Mouse (Mus musculus): ENCODE data around the gene Rrp1b.
A peak's percentile ranks its signal among the peaks of the same experiment; 100 is the strongest.
"Not testable (repeated sequence)": the region's sequence is repeated elsewhere in the genome, so short reads cannot be mapped to it uniquely, and the experiment has no call there.

The Rrp1b gene

DNA sequence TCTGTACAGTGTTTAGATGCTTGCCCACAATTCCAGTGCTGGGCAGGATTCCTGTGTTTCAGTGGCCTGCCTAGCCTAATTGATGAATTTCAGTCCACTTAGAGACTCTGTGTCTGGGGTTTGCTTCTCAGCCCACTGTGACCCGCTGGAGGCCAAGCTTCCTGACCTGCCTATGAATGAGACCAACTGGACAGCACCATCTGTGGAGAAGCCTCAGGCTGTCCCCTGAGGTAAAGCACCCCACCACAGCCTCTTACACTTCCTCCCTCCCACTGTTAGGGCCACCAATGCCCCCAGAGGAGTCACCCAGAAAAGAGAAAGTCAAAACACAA lies 55.1 kb downstream of the Rrp1b start:
- no peak for DNase-seq (ENCODE audit: low read depth, low spot score)

DNA sequence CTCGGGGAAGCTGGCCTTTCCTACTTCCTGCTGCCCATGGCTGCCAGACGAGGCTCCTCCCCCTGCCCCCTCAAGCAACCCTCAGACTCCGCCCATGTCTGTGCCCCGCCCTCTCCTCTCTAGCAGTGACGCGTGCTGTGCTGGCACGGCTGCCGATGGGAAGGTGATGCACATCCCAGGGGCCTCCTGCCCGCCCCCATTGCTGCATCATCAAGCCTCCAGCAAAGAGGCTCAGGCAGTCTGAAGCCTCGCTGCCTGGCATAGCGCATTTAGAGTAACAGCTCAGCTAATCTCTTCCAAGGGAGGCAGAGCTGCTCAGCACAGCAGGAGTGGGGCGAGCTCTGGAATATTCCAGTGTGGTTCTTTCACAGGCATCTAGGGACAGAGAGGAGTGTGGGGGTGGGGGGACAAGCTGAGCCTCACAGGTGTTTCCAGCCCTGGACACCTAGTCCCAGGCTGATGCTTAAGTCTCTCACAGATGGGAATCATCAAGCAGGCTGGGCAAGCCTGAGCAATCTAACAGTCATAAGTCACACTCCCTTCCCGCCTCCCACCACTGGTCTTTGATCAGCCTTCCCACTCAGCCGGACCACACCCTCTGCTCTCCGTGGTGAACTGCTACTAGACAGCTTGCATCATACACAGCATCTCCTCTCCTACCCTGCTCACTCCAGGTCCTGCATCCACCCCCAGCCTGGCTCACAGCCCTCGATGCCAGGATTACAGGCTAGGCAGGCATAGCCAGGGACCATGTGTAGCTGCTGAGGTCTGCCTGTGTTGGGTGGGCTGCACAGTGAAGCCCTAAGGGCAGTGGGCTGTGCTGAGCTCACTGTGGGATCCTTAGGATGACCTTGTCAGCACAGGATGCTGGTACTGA lies 55.7 kb downstream of the Rrp1b start:
- DNase-seq (ENCODE audit: low read depth, low spot score) = peak; percentile 80

DNA sequence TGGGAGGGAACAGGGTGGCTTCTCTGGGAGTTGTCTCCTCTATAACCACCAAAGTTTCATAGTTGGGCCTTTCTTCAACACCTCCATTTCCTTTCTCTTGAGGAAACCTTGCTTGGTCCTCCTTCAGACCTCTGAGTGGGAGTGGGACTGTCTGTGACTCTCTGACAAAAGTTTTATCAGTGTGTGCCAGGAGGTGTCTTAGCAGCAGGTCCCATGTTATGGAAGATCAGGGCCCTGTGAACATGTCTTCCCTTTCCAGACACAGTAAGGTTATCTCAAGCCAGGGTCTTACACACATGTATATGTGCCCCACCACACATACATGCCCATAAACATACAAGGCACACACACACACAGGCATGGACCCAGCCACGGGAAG lies 56.3 kb downstream of the Rrp1b start:
- DNase-seq (ENCODE audit: low read depth, low spot score) = no peak

DNA sequence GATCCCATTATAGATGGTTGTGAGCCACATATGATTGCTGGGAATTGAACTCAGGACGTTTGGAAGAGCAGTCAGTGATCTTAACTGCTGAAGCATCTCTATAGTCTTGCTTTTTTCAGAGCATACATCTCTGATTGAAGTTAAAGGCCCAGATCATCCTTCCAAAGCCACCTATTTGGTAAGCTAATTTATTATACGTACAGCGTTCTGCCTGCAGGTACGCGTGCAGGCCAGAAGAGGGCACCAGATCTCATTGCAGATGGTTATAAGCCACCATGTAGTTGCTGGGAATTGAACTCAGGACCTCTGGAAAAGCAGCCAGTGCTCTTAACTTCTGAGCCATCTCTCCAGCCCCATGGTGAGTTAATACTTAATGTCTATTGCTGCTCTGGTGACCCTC lies 57.0 kb downstream of the Rrp1b start:
- no peak for DNase-seq (ENCODE audit: low read depth, low spot score)

DNA sequence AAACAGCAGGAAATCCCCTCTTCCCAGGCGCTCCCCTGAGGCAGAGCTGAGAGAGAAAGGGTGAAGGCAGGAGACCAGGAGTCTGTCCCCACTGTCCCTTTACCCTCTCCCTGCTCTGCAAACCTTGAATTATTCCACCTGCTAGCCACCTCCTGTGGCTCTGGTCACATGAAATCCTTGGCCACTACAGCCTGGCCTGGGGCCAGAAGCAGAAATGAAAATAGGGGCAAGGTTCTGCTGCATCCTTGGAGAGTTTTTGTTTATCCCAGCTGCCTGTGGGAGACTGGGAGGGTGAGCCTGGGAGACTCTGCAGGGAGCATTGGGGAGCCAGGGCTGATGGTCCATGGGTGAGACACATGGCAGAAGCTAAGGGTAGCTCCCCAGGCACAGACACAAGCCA lies 61.8 kb downstream of the Rrp1b start:
- no peak for DNase-seq (ENCODE audit: low read depth, low spot score)

DNA sequence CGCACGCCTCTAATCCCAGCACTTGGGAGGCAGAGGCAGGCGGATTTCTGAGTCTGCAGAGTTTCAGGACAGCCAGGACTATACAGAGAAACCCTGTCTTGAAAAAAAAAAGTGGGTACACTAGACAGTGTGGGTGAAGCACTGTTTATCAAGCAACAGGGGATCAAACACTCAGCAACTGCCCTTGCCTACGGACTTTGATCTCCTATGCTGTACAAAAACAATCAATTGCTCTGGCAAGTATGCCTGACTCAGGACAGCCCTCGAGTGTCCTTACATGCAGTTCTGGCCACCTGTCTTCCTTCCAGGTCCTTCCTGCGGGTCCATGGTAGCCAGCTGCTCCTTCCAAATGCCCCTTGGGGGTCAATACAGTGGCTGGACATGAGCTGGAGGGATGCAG lies 63.0 kb downstream of the Rrp1b start:
- DNase-seq (ENCODE audit: low read depth, low spot score) = not testable (repeated sequence)

DNA sequence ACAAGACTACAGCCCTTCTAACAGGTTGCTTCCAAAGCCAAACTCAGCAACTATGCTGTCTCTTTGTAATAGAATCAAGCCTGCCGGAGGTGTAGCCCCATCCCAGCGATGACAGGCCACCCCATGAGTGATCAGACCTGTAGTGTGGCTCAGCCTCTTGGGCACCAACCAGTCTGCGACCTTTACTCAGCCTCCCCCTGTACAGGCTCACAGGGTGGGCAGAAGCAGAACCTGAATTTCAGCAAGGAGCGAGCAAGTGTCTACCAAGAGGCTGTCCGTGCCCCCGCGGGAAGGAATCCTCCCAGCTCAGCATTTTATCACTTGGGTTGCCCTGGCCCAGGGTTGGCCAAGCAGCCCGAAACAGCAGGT lies 63.7 kb downstream of the Rrp1b start:
- DNase-seq (ENCODE audit: low read depth, low spot score) = no peak

DNA sequence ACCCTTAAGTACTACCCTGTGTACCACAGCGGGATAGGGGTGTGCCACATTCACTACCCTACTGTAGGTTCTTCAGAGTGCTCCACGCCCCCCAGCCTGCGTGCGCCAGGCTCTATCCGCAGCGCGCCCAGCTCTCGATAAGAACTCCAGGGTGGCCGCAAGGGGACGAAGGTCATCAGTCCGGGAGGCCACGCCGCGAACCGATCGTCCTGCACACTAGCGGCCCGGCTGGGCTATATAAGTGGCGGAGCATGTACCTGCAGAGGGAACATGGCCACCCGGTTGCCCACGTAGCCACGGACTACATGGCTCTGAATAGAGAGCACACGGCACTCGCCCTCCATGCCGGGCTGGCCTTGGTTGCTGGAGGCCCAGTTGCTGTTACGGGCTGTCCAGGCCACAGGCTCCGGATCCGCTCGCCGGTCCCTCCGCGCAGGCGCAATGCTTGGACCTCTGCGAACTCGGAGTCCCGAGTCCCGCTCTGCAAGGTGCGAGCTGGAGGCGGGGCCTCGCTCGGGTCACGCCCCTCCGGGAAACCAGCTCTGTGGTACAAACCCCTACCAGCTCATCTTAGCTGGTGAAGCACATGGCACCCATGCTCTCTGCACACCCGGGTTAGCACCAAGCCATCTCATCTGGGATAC lies 64.2 kb downstream of the Rrp1b start:
- DNase-seq (ENCODE audit: low read depth, low spot score) = peak; percentile 57

DNA sequence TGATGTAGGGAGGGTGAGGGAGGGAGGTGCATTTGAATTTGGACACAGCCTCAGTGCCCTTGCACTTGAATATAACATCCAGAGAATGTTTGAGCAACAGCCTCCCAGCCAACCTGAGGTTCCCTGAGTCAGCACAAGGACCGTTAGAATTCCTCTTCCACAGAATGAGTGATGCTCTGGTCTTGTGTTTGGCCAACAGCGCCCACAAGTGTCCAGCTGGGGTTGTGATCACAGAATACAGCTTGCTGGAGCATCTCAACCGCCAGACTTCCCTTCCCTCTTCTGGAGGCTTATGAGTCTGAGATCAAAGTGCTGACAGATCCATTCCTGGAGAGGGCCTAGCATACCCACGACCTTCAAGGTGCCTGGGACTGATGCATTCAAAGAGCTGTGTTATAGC lies 67.2 kb downstream of the Rrp1b start:
- no peak for DNase-seq (ENCODE audit: low read depth, low spot score)

DNA sequence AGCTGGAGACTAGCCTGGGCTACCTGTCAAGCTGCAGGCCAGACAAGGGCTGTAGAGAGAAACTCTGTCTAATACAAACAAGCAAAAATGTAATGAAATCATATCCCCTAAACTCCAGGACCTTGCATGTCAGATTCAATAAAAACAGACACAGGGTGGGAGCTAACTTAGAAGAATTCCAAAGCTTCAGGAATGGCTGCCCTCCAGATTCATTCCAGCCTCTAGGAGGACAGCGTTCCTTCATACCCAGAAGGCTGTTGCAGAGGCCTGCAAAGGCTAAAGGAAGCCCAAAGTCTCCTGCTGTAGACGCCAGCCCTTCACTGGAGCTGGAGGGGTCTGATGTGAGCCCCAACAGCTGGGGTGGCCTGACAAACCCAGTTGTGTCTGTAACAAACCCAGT lies 70.5 kb downstream of the Rrp1b start:
- no peak for DNase-seq (ENCODE audit: low read depth, low spot score)

DNA sequence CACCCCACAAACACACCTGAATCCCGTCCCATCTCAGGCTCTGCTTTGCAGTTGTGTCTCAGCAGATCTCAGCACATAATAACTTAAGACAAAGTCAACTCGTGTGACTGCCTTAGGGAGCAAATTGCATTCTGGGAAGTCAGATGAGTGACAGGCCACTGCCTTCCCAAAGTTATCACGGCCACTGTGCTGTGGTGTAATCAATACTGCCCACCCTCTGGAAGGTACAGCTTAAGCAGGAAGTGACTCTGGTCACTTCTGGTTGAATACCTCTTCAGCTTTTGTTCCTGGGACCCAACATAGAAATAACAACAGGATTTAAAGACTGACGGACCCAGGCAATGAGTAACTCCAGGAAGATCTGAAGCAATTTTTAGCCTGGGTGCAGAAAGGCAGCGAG lies 72.0 kb downstream of the Rrp1b start:
- DNase-seq (ENCODE audit: low read depth, low spot score) = no peak

DNA sequence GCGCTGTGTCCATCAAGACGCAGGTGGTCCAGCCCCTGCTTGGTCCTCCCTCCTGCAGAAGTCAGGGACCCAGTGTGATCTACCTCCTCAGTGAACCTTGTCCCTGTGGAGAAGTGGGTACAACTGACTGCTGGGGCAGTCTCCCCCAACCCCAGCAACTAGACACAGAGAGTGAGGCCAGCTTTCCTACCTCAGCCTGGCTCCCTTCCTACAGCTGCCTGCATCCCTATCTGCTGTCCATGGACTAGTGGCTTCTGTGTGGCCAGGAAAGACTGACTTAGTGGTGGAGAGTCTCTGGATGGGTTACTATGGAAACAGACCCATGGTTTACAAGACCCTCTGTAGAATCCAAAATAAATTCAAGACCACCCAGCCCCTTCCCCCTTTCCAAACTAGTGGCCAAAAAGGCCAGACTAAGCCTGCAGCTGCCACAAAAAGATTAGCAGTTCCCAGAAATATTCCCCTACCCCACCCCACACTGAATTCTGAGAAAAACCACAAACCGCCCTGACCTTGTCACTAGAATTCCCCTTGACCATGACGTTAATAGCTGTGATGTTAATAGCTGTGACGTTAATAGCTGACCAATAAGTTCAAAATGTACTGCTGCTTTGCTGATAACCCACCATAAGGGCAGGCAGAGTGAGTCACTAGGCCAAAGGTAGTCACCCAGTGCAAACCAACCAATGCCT lies 72.6 kb downstream of the Rrp1b start:
- DNase-seq (ENCODE audit: low read depth, low spot score) = not testable (repeated sequence)

DNA sequence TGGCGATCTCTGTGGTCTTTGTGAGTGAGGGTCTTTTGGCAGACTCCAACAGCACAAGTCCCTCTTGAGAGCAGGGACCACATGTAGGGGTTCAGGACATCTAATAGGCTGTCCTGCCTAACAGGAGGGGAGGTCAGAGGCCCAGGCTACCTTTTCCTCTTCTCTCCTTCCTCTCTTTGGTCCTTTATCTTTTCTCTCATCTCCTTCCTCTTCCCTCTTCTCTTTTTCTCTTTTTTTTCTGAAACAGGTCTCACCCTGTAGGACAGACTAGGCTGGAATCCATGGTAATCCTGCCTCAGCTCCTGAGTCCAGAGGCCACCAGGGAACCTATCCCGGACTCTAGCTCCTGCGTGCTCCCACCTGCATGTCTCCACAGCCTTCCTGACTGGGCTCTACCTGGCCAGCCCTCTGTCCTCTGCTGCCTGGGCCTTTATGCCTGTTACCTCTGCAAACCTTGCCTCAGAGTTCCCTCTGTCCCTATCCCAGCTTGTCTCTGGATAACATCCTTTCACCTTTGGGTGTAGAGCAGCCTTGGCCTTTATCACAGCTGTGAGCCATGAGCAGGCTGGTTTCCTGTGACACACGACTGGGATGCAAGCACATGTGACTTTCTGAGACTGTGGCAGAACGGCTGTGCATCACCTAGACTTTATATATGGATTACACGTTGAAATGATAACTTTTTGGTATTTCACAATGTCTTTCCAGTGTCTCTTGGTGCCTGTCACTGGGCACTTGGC lies 73.5 kb downstream of the Rrp1b start:
- DNase-seq (ENCODE audit: low read depth, low spot score) = no peak

DNA sequence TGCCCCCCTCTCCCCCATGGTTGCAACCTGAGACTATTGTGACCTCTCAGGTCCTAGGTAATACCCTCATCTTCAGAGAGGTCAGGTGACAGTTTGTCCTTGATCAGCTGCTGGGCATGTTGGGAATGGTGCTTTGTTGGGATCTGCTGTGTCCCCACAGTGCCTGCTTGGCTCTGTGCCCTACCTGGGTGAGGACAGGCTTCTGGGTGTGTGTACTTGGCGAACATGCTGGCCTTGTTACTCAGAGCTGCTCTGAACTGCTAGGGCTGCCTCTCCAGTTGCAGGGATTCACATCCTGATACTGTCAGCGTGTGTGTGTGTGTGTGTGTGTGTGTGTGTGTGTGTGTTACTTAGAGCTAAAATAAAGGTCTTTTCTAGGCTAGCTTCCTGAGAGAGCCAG lies 74.5 kb downstream of the Rrp1b start:
- no peak for DNase-seq (ENCODE audit: low read depth, low spot score)

DNA sequence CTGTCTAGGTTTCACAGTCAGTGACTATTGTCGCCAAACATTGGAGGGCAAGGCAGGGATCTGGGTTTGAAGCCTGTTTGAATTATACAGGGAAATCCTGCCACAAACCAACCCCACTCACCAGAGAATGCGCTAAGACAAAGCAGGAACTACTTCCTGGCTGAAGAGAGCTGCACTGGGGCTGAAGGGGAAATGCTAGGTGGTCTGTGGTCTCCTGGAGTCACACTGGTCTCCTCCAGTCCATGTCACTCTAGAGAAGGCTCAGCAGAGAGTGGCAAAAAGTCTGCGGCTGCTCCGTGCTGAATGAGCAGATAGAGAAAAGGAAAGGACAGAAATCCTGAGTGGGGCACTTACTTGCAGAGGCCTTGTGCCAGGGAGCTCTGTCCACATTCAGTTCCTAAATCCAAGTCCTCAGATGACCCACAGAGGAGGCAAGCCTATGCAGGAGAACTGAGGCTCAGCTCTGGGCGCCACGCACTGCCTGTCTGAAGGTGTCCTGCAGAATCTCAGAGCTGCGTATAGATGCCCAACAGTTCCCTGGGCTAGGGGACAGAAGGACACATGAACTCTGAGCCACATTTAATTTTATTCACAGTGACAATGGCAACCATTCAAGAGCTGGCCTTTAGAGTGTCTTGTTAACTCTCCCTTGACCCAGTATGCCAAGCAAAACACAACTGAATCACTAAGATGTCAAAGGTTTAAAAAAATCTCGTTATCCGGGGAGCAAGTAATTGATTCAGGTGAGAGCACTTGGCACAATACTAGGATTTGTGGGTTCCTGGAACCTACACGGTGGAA lies 75.3 kb downstream of the Rrp1b start:
- DNase-seq (ENCODE audit: low read depth, low spot score) = no peak

All from retina, postnatal 7 days (tissue).